Mouse (Mus musculus) kidney, embryonic 15.5 days (tissue): ENCODE data around the gene Ddx5. TPM values are rescaled to one million over a fixed set of nuclear protein-coding genes. Genes with fewer than 3 reads are reported as not detected.
"Not testable (repeated sequence)": the region's sequence is repeated elsewhere in the genome, so short reads cannot be mapped to it uniquely, and the experiment has no call there.

Experiments used
- ATAC-seq: fragments of 200-750 bp; cut with Nextera tagmentation; replicated peaks from 2 replicates; pipeline ENCODE4 v1.8.0; 2017; ENCODE audit warnings: moderate TSS enrichment; ENCODE audit not compliant: low FRiP score
- H3K27ac ChIP-seq: fragments of 300-500 bp; sonication (generic); 2 replicates; pipeline ENCODE4 v1.5.1; 2015; ENCODE audit warnings: mild to moderate bottlenecking, inconsistent platforms
- H3K27me3 ChIP-seq: fragments of 300-500 bp; sonication (generic); 2 replicates; pipeline ENCODE4 v1.6.1; 2015; ENCODE audit warnings: inconsistent platforms
- H3K36me3 ChIP-seq: fragments of 300-500 bp; sonication (generic); 2 replicates; pipeline ENCODE4 v1.6.1; 2015; ENCODE audit warnings: inconsistent platforms
- H3K4me1 ChIP-seq: fragments of 300-500 bp; sonication (generic); 2 replicates; pipeline ENCODE4 v1.6.1; 2015; ENCODE audit warnings: inconsistent platforms
- H3K4me2 ChIP-seq: fragments of 300-500 bp; sonication (generic); 2 replicates; pipeline ENCODE4 v1.6.1; 2015; ENCODE audit warnings: moderate library complexity, mild to moderate bottlenecking, inconsistent platforms
- H3K4me3 ChIP-seq: fragments of 300-500 bp; sonication (generic); replicated peaks from 2 replicates; pipeline ENCODE4 v1.5.1; 2015; ENCODE audit warnings: mild to moderate bottlenecking, inconsistent platforms
- H3K9ac ChIP-seq: fragments of 300-500 bp; sonication (generic); 2 replicates; pipeline ENCODE4 v1.6.1; 2015; ENCODE audit warnings: mild to moderate bottlenecking, inconsistent platforms
- H3K9me3 ChIP-seq: fragments of 300-500 bp; sonication (generic); replicated peaks from 2 replicates; pipeline ENCODE4 v1.6.1; 2016; ENCODE audit warnings: inconsistent platforms
- WGBS: fragments of 180-500 bp; shearing (Covaris S2); methylation state at CpG from one replicate; pipeline ENCODE4 v1.1.7; 2015; ENCODE audit warnings: mixed read lengths; 5-methylcytosine and 5-hydroxymethylcytosine counted together
- polyA plus RNA-seq: library from polyadenylated mRNA; unstranded; fragments of >200 nt; fragmentation: Nextera tagmentation; extraction: Ambion mirVana; gene quantifications from 2 replicates; pipeline ENCODE4 v1.2.1, GENCODE M21; 2015

The Ddx5 gene
- polyA plus RNA-seq, 1 experiment from 2014 or later = 344 TPM

- H3K36me3 ChIP-seq = peaks cover 49% of the 10 kb centered on the region
- WGBS = under 1% methylated on average over 67 of the region's 79 CpGs
- peak overlapping the region; percentile 100 for H3K27ac ChIP-seq
- ATAC-seq = peak; percentile 82
- peak overlapping the region; percentile 87 for H3K4me3 ChIP-seq
- peaks cover 29% of the 10 kb centered on the region for H3K4me1 ChIP-seq
- no peaks in the 10 kb centered on the region for H3K9me3 ChIP-seq
- H3K9ac ChIP-seq = peak overlapping the region; percentile 97
- peak overlapping the region; percentile 78 for H3K4me2 ChIP-seq
- H3K27me3 ChIP-seq = no peaks in the 10 kb centered on the region
These were observed 785 bp downstream of the Ddx5 start for GRCm38 (mm10) chr11:106788026-106788774.

- WGBS = under 1% methylated on average over 65 of the region's 65 CpGs
- H3K36me3 ChIP-seq = peaks cover 49% of the 10 kb centered on the region
- peak overlapping the region; percentile 100 for H3K27ac ChIP-seq
- no peaks in the 10 kb centered on the region for H3K27me3 ChIP-seq
- peak; percentile 30; the same call in 1 of the 2 replicates for ATAC-seq
- peak overlapping the region; percentile 87 for H3K4me3 ChIP-seq
- H3K9me3 ChIP-seq = no peaks in the 10 kb centered on the region
- H3K4me1 ChIP-seq = peaks cover 29% of the 10 kb centered on the region
- peak overlapping the region; percentile 72 for H3K4me2 ChIP-seq
- H3K9ac ChIP-seq = peak overlapping the region; percentile 97
These were observed 1.6 kb downstream of the Ddx5 start for GRCm38 (mm10) chr11:106787131-106788025.

- Histone ChIP-seq H3K9me3 (no peaks in the 10 kb centered on the region), H3K9ac (no peak overlapping the region), H3K4me1 (peaks cover 31% of the 10 kb centered on the region), H3K4me2 (peak overlapping the region; percentile 72; the same call in 1 of the 2 replicates), H3K27me3 (no peaks in the 10 kb centered on the region), H3K36me3 (peaks cover 66% of the 10 kb centered on the region), H3K4me3 (peak overlapping the region; percentile 87), H3K27ac (no peak overlapping the region)
- no peak for ATAC-seq
- WGBS = 85% methylated on average over 1 of the region's 1 CpGs
These were observed 3.9 kb downstream of the Ddx5 start for GRCm38 (mm10) chr11:106785043-106785442.

- no peaks in the 10 kb centered on the region for H3K9me3 ChIP-seq
- no peak overlapping the region for H3K4me3 ChIP-seq
- peaks cover 32% of the 10 kb centered on the region for H3K4me1 ChIP-seq
- no peak overlapping the region for H3K9ac ChIP-seq
- no peak overlapping the region for H3K27ac ChIP-seq
- WGBS = 89% methylated on average over 2 of the region's 2 CpGs
- no peak for ATAC-seq
- no peaks in the 10 kb centered on the region for H3K27me3 ChIP-seq
- H3K4me2 ChIP-seq = no peak overlapping the region
- peaks cover 68% of the 10 kb centered on the region for H3K36me3 ChIP-seq
These were observed 4.5 kb downstream of the Ddx5 start for GRCm38 (mm10) chr11:106784476-106784875.

- Histone ChIP-seq H3K4me2 (no peak overlapping the region), H3K9me3 (no peaks in the 10 kb centered on the region), H3K9ac (no peak overlapping the region), H3K27me3 (no peaks in the 10 kb centered on the region), H3K27ac (no peak overlapping the region), H3K36me3 (peaks cover 68% of the 10 kb centered on the region), H3K4me3 (no peak overlapping the region), H3K4me1 (peaks cover 32% of the 10 kb centered on the region)
- WGBS = 79% methylated on average over 9 of the region's 9 CpGs
- ATAC-seq = no peak
These were observed 5.9 kb downstream of the Ddx5 start for GRCm38 (mm10) chr11:106782841-106783764.

GRCm38 (mm10) chr11:106782271-106782670, 6.7 kb downstream of the Ddx5 start:
- ATAC-seq, H3K9me3 ChIP-seq, H3K4me3 ChIP-seq, H3K4me2 ChIP-seq, H3K27ac ChIP-seq, H3K27me3 ChIP-seq, H3K9ac ChIP-seq: not testable (repeated sequence)
- Histone ChIP-seq H3K36me3 (peaks cover 71% of the 10 kb centered on the region), H3K4me1 (peaks cover 39% of the 10 kb centered on the region)
- WGBS = 84% methylated on average over 7 of the region's 7 CpGs

- Histone ChIP-seq H3K4me2 (0 out of 2 replicates have a peak overlapping the region, but pooled peaks have one; percentile 82), H3K27ac (peak overlapping the region; percentile 5; the same call in 1 of the 2 replicates), H3K27me3 (no peaks in the 10 kb centered on the region), H3K9me3 (no peaks in the 10 kb centered on the region), H3K9ac (no peak overlapping the region), H3K4me1 (peaks cover 33% of the 10 kb centered on the region), H3K36me3 (peaks cover 73% of the 10 kb centered on the region), H3K4me3 (no peak overlapping the region)
- WGBS = 79% methylated on average over 6 of the region's 6 CpGs
- ATAC-seq = no peak
These were observed 8.3 kb downstream of the Ddx5 start for GRCm38 (mm10) chr11:106780590-106781220.

GRCm38 (mm10) chr11:106780089-106780425, 8.9 kb downstream of the Ddx5 start:
- Histone ChIP-seq H3K9ac (0 out of 2 replicates have a peak overlapping the region, but pooled peaks have one; percentile 3), H3K9me3 (no peaks in the 10 kb centered on the region), H3K4me2 (peak overlapping the region; percentile 82; the same call in 1 of the 2 replicates), H3K27ac (peak overlapping the region; percentile 99), H3K4me3 (peak overlapping the region; percentile 89), H3K36me3 (peaks cover 73% of the 10 kb centered on the region), H3K4me1 (peaks cover 27% of the 10 kb centered on the region), H3K27me3 (no peaks in the 10 kb centered on the region)
- WGBS = 65% methylated on average over 4 of the region's 4 CpGs
- no peak for ATAC-seq

GRCm38 (mm10) chr11:106779388-106780088, 9.4 kb downstream of the Ddx5 start, which contains the start of gene Polg2:
TSS of gene Polg2 (minus strand) at chr11:106779537.
- peaks cover 73% of the 10 kb centered on the region for H3K36me3 ChIP-seq
- peak within 1 kb of the TSS; percentile 89 for H3K4me3 ChIP-seq
- H3K9me3 ChIP-seq = no peaks in the 10 kb centered on the region
- peak; percentile 99 for ATAC-seq
- peak within 1 kb of the TSS; percentile 99 for H3K27ac ChIP-seq
- 2% methylated on average over 30 of the region's 30 CpGs for WGBS
- H3K4me2 ChIP-seq = peak within 1 kb of the TSS; percentile 82
- peaks cover 26% of the 10 kb centered on the region for H3K4me1 ChIP-seq
- peak within 1 kb of the TSS; percentile 92 for H3K9ac ChIP-seq
- H3K27me3 ChIP-seq = no peaks in the 10 kb centered on the region

- Histone ChIP-seq H3K27me3 (no peaks in the 10 kb centered on the region), H3K4me2 (peak overlapping the region; percentile 82), H3K36me3 (peaks cover 73% of the 10 kb centered on the region), H3K4me3 (peak overlapping the region; percentile 89), H3K9ac (peak overlapping the region; percentile 92), H3K27ac (peak overlapping the region; percentile 99), H3K9me3 (no peaks in the 10 kb centered on the region), H3K4me1 (peaks cover 22% of the 10 kb centered on the region)
- 1% methylated on average over 39 of the region's 39 CpGs for WGBS
- peak; percentile 91 for ATAC-seq
These were observed 10.2 kb downstream of the Ddx5 start for GRCm38 (mm10) chr11:106778589-106779387.
